Comparison of ENCODE assay signal across 8 mouse cellular contexts in genomic region chr13:97240965-97241786, GRCm38 (mm10). TPM values are rescaled to one million over a fixed set of nuclear protein-coding genes. Genes with fewer than 3 reads are reported as not detected.
DNase-seq lines count a peak whose midpoint lies in the region; ATAC-seq and TF ChIP-seq lines count a peak whose summit lies in the region.

Enc1 (plus strand) TSS chr13:97241105.

- ATAC-seq in embryonic facial prominence, embryonic 14.5 days (ENCODE audit: low read depth): peak; percentile 94
- peak; percentile 88 for ATAC-seq in limb, embryonic 14.5 days (ENCODE audit: low FRiP score, low read depth)
- ATAC-seq in midbrain, embryonic 16.5 days: peak; percentile 91

- peak within 1 kb of the TSS; percentile 95 for H3K4me2 ChIP-seq in embryonic facial prominence, embryonic 14.5 days (ENCODE audit: low read depth, low read length)
- peak within 1 kb of the TSS; percentile 80 for H3K4me2 ChIP-seq in limb, embryonic 14.5 days (replicated peaks; ENCODE audit: low read depth, low read length, severe bottlenecking)
- peak within 1 kb of the TSS; percentile 91 for H3K4me2 ChIP-seq in midbrain, embryonic 16.5 days (ENCODE audit: low read length)

- H3K9ac ChIP-seq in embryonic facial prominence, embryonic 14.5 days (ENCODE audit: low read depth, low read length): peak within 1 kb of the TSS; percentile 92
- peak within 1 kb of the TSS; percentile 74 for H3K9ac ChIP-seq in limb, embryonic 14.5 days (ENCODE audit: low read depth, low read length, severe bottlenecking)
- peak within 1 kb of the TSS; percentile 91 for H3K9ac ChIP-seq in midbrain, embryonic 16.5 days (ENCODE audit: low read depth, low read length)

- H3K27me3 ChIP-seq in embryonic facial prominence, embryonic 14.5 days (replicated peaks; ENCODE audit: control insufficient read depth, insufficient read depth, low read length): no peaks in the 10 kb centered on the region
- H3K27me3 ChIP-seq in limb, embryonic 14.5 days (ENCODE audit: control insufficient read depth, insufficient read depth, low read length): no peaks in the 10 kb centered on the region
- no peaks in the 10 kb centered on the region for H3K27me3 ChIP-seq in midbrain, embryonic 16.5 days (ENCODE audit: control insufficient read depth, insufficient read depth, low read depth, low read length)

- TF ChIP-seq POLR2A in limb, embryonic 14.5 days (IDR thresholded peaks at IDR 0.05; ENCODE audit: borderline replicate concordance, extremely low read depth, insufficient read depth, insufficient read length): peak; percentile 40; the same call in 1 of the 2 replicates

- H3K4me1 ChIP-seq in embryonic facial prominence, embryonic 14.5 days (ENCODE audit: control insufficient read depth, insufficient read depth, low read length): peaks cover 22% of the 10 kb centered on the region
- H3K4me1 ChIP-seq in limb, embryonic 14.5 days (ENCODE audit: control insufficient read depth, insufficient read depth, low read length): peaks cover 36% of the 10 kb centered on the region
- peaks cover 42% of the 10 kb centered on the region for H3K4me1 ChIP-seq in midbrain, embryonic 16.5 days (ENCODE audit: control insufficient read depth, insufficient read depth, low read length)

- H3K36me3 ChIP-seq in embryonic facial prominence, embryonic 14.5 days (ENCODE audit: control insufficient read depth, insufficient read depth, low read length): peaks cover 15% of the 10 kb centered on the region
- H3K36me3 ChIP-seq in limb, embryonic 14.5 days (ENCODE audit: control insufficient read depth, insufficient read depth, low read length): peaks cover 14% of the 10 kb centered on the region
- peaks cover 9% of the 10 kb centered on the region for H3K36me3 ChIP-seq in midbrain, embryonic 16.5 days (ENCODE audit: control insufficient read depth, insufficient read depth, low read length)

- DNase-seq in 416B (ENCODE audit: low read depth): peak; percentile 94
- peak; percentile 71 to 77 for DNase-seq in adrenal gland, postnatal 4 days (ENCODE audit: low spot score in 2 of 2)
- peak; percentile 98 for DNase-seq in embryonic facial prominence, embryonic 14.5 days (ENCODE audit: low spot score)
- DNase-seq in heart, adult 8-10 months (ENCODE audit: low spot score): peak; percentile 88
- peak; percentile 81 to 85 for DNase-seq in kidney, adult 8-10 months
- peak; percentile 95 for DNase-seq in limb, embryonic 14.5 days (ENCODE audit: low spot score)
- DNase-seq in spleen, postnatal 14 days (ENCODE audit: low spot score in 2 of 2): peak; percentile 76 to 83

- H3K4me3 ChIP-seq in embryonic facial prominence, embryonic 14.5 days (ENCODE audit: low read depth, low read length): peak within 1 kb of the TSS; percentile 94
- H3K4me3 ChIP-seq in limb, embryonic 14.5 days (replicated peaks; ENCODE audit: low read length): peak within 1 kb of the TSS; percentile 60
- peak within 1 kb of the TSS; percentile 94 for H3K4me3 ChIP-seq in midbrain, embryonic 16.5 days (ENCODE audit: low read depth, low read length)

- no peaks in the 10 kb centered on the region for H3K9me3 ChIP-seq in embryonic facial prominence, embryonic 14.5 days (ENCODE audit: control insufficient read depth, low read length)
- no peaks in the 10 kb centered on the region for H3K9me3 ChIP-seq in limb, embryonic 14.5 days (ENCODE audit: control insufficient read depth, low read length)
- H3K9me3 ChIP-seq in midbrain, embryonic 16.5 days (replicated peaks; ENCODE audit: control insufficient read depth, low read length, poor library complexity, severe bottlenecking): no peaks in the 10 kb centered on the region

- WGBS in embryonic facial prominence, embryonic 14.5 days: 0% methylated on average over 29 of the region's 89 CpGs
- WGBS in limb, embryonic 14.5 days: under 1% methylated on average over 79 of the region's 89 CpGs
- 0% methylated on average over 66 of the region's 89 CpGs for WGBS in midbrain, embryonic 16.5 days

- peak within 1 kb of the TSS; percentile 97 for H3K27ac ChIP-seq in embryonic facial prominence, embryonic 14.5 days (replicated peaks; ENCODE audit: low read depth, low read length)
- H3K27ac ChIP-seq in limb, embryonic 14.5 days (replicated peaks; ENCODE audit: low read depth, low read length): peak within 1 kb of the TSS; percentile 94
- peak within 1 kb of the TSS; percentile 97 for H3K27ac ChIP-seq in midbrain, embryonic 16.5 days (ENCODE audit: low read length)

RNA-seq across cellular contexts. Expression of gene Enc1, which starts in this region (rescaled TPM):
- 10 to 100 TPM; 12.8 to 12.9 TPM for total RNA-seq in adrenal gland, postnatal 4 days (2021)
- 9.5 TPM in 2 replicates for polyA plus RNA-seq in embryonic facial prominence, embryonic 14.5 days (2014; fragmentation: Nextera tagmentation; extraction: Ambion mirVana)
- total RNA-seq in heart, adult 8-10 months (2022): 1 to 10 TPM; 3.6 to 7.0 (median 4.7) TPM
- polyA plus RNA-seq in limb, embryonic 14.5 days (2012; rRNA removed): 33.5 and 40.7 TPM in 2 replicates
- polyA plus RNA-seq in limb, embryonic 14.5 days (2014; fragmentation: Nextera tagmentation; extraction: Ambion mirVana): 8.9 and 12.1 TPM in 2 replicates
- 103 and 119 TPM in 2 replicates for polyA plus RNA-seq in midbrain, embryonic 16.5 days (2015; fragmentation: Nextera tagmentation; extraction: Ambion mirVana)

Comparison
In these comparisons a context has a peak if more than half of its experiments do, and no peak if none do; other contexts are left out.
1. Peak in every context shown above with its lines: DNase-seq, ATAC-seq, H3K4me3 ChIP-seq and H3K27ac ChIP-seq.